Mouse (Mus musculus) stomach, embryonic 16.5 days (tissue): ENCODE data around the gene Dgki. TPM values are rescaled to one million over a fixed set of nuclear protein-coding genes. Genes with fewer than 3 reads are reported as not detected.

Experiments used
- ATAC-seq: fragments of 200-750 bp; cut with Nextera tagmentation; 2 replicates; pipeline ENCODE4 v1.8.0; 2017; ENCODE audit warnings: moderate number of reproducible peaks, moderate TSS enrichment; ENCODE audit not compliant: insufficient read depth, low FRiP score
- H3K27ac ChIP-seq: fragments of 300-500 bp; sonication (generic); 2 replicates; pipeline ENCODE4 v1.5.1; 2014; ENCODE audit warnings: low read length
- H3K27me3 ChIP-seq: fragments of 300-500 bp; sonication (generic); 2 replicates; pipeline ENCODE4 v1.6.1; 2014; ENCODE audit warnings: low read length, control low read depth, mixed read lengths; ENCODE audit not compliant: control insufficient read depth, insufficient read depth
- H3K36me3 ChIP-seq: fragments of 300-500 bp; sonication (generic); 2 replicates; pipeline ENCODE4 v1.6.1; 2014; ENCODE audit warnings: low read length; ENCODE audit not compliant: control insufficient read depth, insufficient read depth
- H3K4me1 ChIP-seq: fragments of 300-500 bp; sonication (generic); 2 replicates; pipeline ENCODE4 v1.6.1; 2014; ENCODE audit warnings: low read length, control low read depth, mixed read lengths; ENCODE audit not compliant: control insufficient read depth, insufficient read depth
- H3K4me2 ChIP-seq: fragments of 300-500 bp; sonication (generic); 2 replicates; pipeline ENCODE4 v1.6.1; 2014; ENCODE audit warnings: low read depth, low read length, mixed read lengths
- H3K4me3 ChIP-seq: fragments of 300-500 bp; sonication (generic); replicated peaks from 2 replicates; pipeline ENCODE4 v1.5.1; 2014; ENCODE audit warnings: mild to moderate bottlenecking, low read length
- H3K9ac ChIP-seq: fragments of 300-500 bp; sonication (generic); 2 replicates; pipeline ENCODE4 v1.6.1; 2014; ENCODE audit warnings: low read length
- H3K9me3 ChIP-seq: fragments of 300-500 bp; sonication (generic); replicated peaks from 2 replicates; pipeline ENCODE4 v1.6.1; 2016; ENCODE audit warnings: low read length, control low read depth; ENCODE audit not compliant: control insufficient read depth
- WGBS: fragments of 180-500 bp; shearing (Covaris S2); extraction: QIAGEN DNeasy Blood & Tissue Kit; methylation state at CpG from one replicate; pipeline ENCODE4 v1.1.7; 2014; 5-methylcytosine and 5-hydroxymethylcytosine counted together
- polyA plus RNA-seq: library from polyadenylated mRNA; unstranded; fragments of >200 nt; fragmentation: Nextera tagmentation; extraction: Ambion mirVana; gene quantifications from 2 replicates; pipeline ENCODE4 v1.2.1, GENCODE M21; 2015

Gene Dgki
- polyA plus RNA-seq, 1 experiment from 2014 or later = 0.94 TPM

- Histone ChIP-seq H3K36me3 (no peaks in the 10 kb centered on the region), H3K9me3 (0 out of 2 replicates have a peak, but pooled peaks cover 6% of the 10 kb centered on the region), H3K27me3 (no peaks in the 10 kb centered on the region), H3K9ac (no peak overlapping the region), H3K27ac (no peak overlapping the region), H3K4me3 (no peak overlapping the region), H3K4me2 (no peak overlapping the region), H3K4me1 (no peaks in the 10 kb centered on the region)
- ATAC-seq = no peak
- WGBS = 86% methylated on average over 4 of the region's 4 CpGs
Observed at GRCm38 (mm10) chr6:36955293-36955692, 344.7 kb downstream of the Dgki start.

GRCm38 (mm10) chr6:36950648-36951047 is 349.3 kb downstream of the Dgki start:
- Histone ChIP-seq H3K9ac (no peak overlapping the region), H3K27me3 (no peaks in the 10 kb centered on the region), H3K27ac (no peak overlapping the region), H3K4me1 (no peaks in the 10 kb centered on the region), H3K4me3 (no peak overlapping the region), H3K4me2 (no peak overlapping the region), H3K9me3 (0 out of 2 replicates have a peak, but pooled peaks cover 1% of the 10 kb centered on the region), H3K36me3 (no peaks in the 10 kb centered on the region)
- 51% methylated on average over 3 of the region's 3 CpGs for WGBS
- no peak for ATAC-seq

GRCm38 (mm10) chr6:36947861-36948260 is 352.1 kb downstream of the Dgki start:
- Histone ChIP-seq H3K9ac (no peak overlapping the region), H3K27me3 (no peaks in the 10 kb centered on the region), H3K9me3 (no peaks in the 10 kb centered on the region), H3K4me3 (no peak overlapping the region), H3K36me3 (no peaks in the 10 kb centered on the region), H3K4me1 (no peaks in the 10 kb centered on the region), H3K4me2 (no peak overlapping the region), H3K27ac (no peak overlapping the region)
- ATAC-seq = no peak
- WGBS = 78% methylated on average over 5 of the region's 5 CpGs

GRCm38 (mm10) chr6:36937527-36937926 is 362.5 kb downstream of the Dgki start:
- Histone ChIP-seq H3K27ac (no peak overlapping the region), H3K9ac (no peak overlapping the region)

GRCm38 (mm10) chr6:36936816-36937215 is 363.2 kb downstream of the Dgki start:
- H3K27me3 ChIP-seq = no peaks in the 10 kb centered on the region
- no peaks in the 10 kb centered on the region for H3K4me1 ChIP-seq
- no peak overlapping the region for H3K9ac ChIP-seq
- no peaks in the 10 kb centered on the region for H3K9me3 ChIP-seq
- WGBS = 88% methylated on average over 4 of the region's 4 CpGs
- H3K36me3 ChIP-seq = no peaks in the 10 kb centered on the region
- H3K27ac ChIP-seq = no peak overlapping the region
- H3K4me2 ChIP-seq = no peak overlapping the region
- H3K4me3 ChIP-seq = no peak overlapping the region
- no peak for ATAC-seq

More at GRCm38 (mm10) chr6:36937527-36937926, 362.5 kb downstream of the Dgki start:
- H3K4me1 ChIP-seq = no peaks in the 10 kb centered on the region
- H3K4me2 ChIP-seq = no peak overlapping the region
- WGBS = 29% methylated on average over 2 of the region's 2 CpGs
- H3K4me3 ChIP-seq = no peak overlapping the region
- no peaks in the 10 kb centered on the region for H3K27me3 ChIP-seq
- H3K36me3 ChIP-seq = no peaks in the 10 kb centered on the region
- no peaks in the 10 kb centered on the region for H3K9me3 ChIP-seq
- no peak for ATAC-seq

- WGBS = 62% methylated on average over 4 of the region's 4 CpGs
- Histone ChIP-seq H3K4me2 (no peak overlapping the region), H3K36me3 (no peaks in the 10 kb centered on the region), H3K27me3 (no peaks in the 10 kb centered on the region), H3K27ac (no peak overlapping the region), H3K9ac (no peak overlapping the region), H3K9me3 (no peaks in the 10 kb centered on the region), H3K4me1 (no peaks in the 10 kb centered on the region), H3K4me3 (no peak overlapping the region)
- no peak for ATAC-seq
Observed at GRCm38 (mm10) chr6:36931473-36931872, 368.5 kb downstream of the Dgki start.

GRCm38 (mm10) chr6:36929781-36930180 is 370.2 kb downstream of the Dgki start:
- no peaks in the 10 kb centered on the region for H3K36me3 ChIP-seq
- H3K4me3 ChIP-seq = no peak overlapping the region
- H3K9me3 ChIP-seq = no peaks in the 10 kb centered on the region
- H3K4me1 ChIP-seq = no peaks in the 10 kb centered on the region
- no peaks in the 10 kb centered on the region for H3K27me3 ChIP-seq
- no peak overlapping the region for H3K9ac ChIP-seq
- ATAC-seq = no peak
- no peak overlapping the region for H3K4me2 ChIP-seq
- no peak overlapping the region for H3K27ac ChIP-seq
- WGBS = 88% methylated on average over 2 of the region's 2 CpGs

- Histone ChIP-seq H3K27ac (no peak overlapping the region), H3K4me3 (no peak overlapping the region), H3K9ac (no peak overlapping the region), H3K36me3 (no peaks in the 10 kb centered on the region), H3K4me2 (no peak overlapping the region), H3K9me3 (no peaks in the 10 kb centered on the region), H3K27me3 (no peaks in the 10 kb centered on the region), H3K4me1 (no peaks in the 10 kb centered on the region)
- no peak for ATAC-seq
- 66% methylated on average over 4 of the region's 4 CpGs for WGBS
Observed at GRCm38 (mm10) chr6:36926455-36926854, 373.5 kb downstream of the Dgki start.

- Histone ChIP-seq H3K4me3 (no peak overlapping the region), H3K4me1 (no peaks in the 10 kb centered on the region), H3K4me2 (no peak overlapping the region), H3K9me3 (no peaks in the 10 kb centered on the region; the same call in 1 of the 2 replicates), H3K9ac (no peak overlapping the region), H3K27ac (no peak overlapping the region), H3K36me3 (no peaks in the 10 kb centered on the region), H3K27me3 (no peaks in the 10 kb centered on the region)
- WGBS = 93% methylated on average over 4 of the region's 4 CpGs
- no peak for ATAC-seq
Observed at GRCm38 (mm10) chr6:36922006-36922405, 378.0 kb downstream of the Dgki start.

- WGBS = 84% methylated on average over 6 of the region's 6 CpGs
- no peaks in the 10 kb centered on the region for H3K4me1 ChIP-seq
Observed at GRCm38 (mm10) chr6:36911586-36911985, 388.4 kb downstream of the Dgki start.

More at GRCm38 (mm10) chr6:36911586-36911985, 388.4 kb downstream of the Dgki start:
- H3K9ac ChIP-seq = no peak overlapping the region
- no peaks in the 10 kb centered on the region for H3K36me3 ChIP-seq
- H3K4me3 ChIP-seq = no peak overlapping the region
- H3K27me3 ChIP-seq = no peaks in the 10 kb centered on the region
- no peaks in the 10 kb centered on the region for H3K9me3 ChIP-seq
- H3K27ac ChIP-seq = no peak overlapping the region
- no peak for ATAC-seq
- no peak overlapping the region for H3K4me2 ChIP-seq
